Mouse (Mus musculus) midbrain, embryonic 16.5 days (tissue): ENCODE measurements at regions not wholly inside any gene's neighbourhood (a gene's known extent, or its start where the extent isn't known, plus 50 kb on each side); places are given as distances from the start of the nearest gene placed in this dataset.

Experiments used
- ATAC-seq: fragments of 200-750 bp; cut with Nextera tagmentation; 2 replicates; pipeline ENCODE4 v1.8.0; 2017; ENCODE audit warnings: moderate TSS enrichment
- H3K27ac ChIP-seq: fragments of 300-500 bp; sonication (generic); 2 replicates; pipeline ENCODE4 v1.5.1; 2014; ENCODE audit warnings: mild to moderate bottlenecking, low read length, mixed read lengths
- H3K27me3 ChIP-seq: fragments of 300-500 bp; sonication (generic); 2 replicates; pipeline ENCODE4 v1.6.1; 2014; ENCODE audit warnings: low read depth, low read length, mixed read lengths; ENCODE audit not compliant: control insufficient read depth, insufficient read depth
- H3K36me3 ChIP-seq: fragments of 300-500 bp; sonication (generic); 2 replicates; pipeline ENCODE4 v1.6.1; 2014; ENCODE audit warnings: mild to moderate bottlenecking, low read length, moderate library complexity, mixed read lengths; ENCODE audit not compliant: control insufficient read depth, insufficient read depth
- H3K4me1 ChIP-seq: fragments of 300-500 bp; sonication (generic); 2 replicates; pipeline ENCODE4 v1.6.1; 2014; ENCODE audit warnings: mild to moderate bottlenecking, low read length, mixed read lengths; ENCODE audit not compliant: control insufficient read depth, insufficient read depth
- H3K4me2 ChIP-seq: fragments of 300-500 bp; sonication (generic); 2 replicates; pipeline ENCODE4 v1.6.1; 2014; ENCODE audit warnings: mild to moderate bottlenecking, low read length, mixed read lengths
- H3K4me3 ChIP-seq: fragments of 300-500 bp; sonication (generic); 2 replicates; pipeline ENCODE4 v1.5.1; 2014; ENCODE audit warnings: low read depth, mild to moderate bottlenecking, low read length, moderate library complexity, mixed read lengths
- H3K9ac ChIP-seq: fragments of 300-500 bp; sonication (generic); 2 replicates; pipeline ENCODE4 v1.6.1; 2014; ENCODE audit warnings: low read depth, low read length, mixed read lengths
- H3K9me3 ChIP-seq: fragments of 300-500 bp; sonication (generic); replicated peaks from 2 replicates; pipeline ENCODE4 v1.6.1; 2014; ENCODE audit warnings: mild to moderate bottlenecking, low read length, mixed read lengths; ENCODE audit not compliant: control insufficient read depth, poor library complexity, severe bottlenecking
- WGBS: fragments of 180-500 bp; shearing (Covaris S2); extraction: QIAGEN DNeasy Blood & Tissue Kit; methylation state at CpG from one replicate; pipeline ENCODE4 v1.1.7; 2014; 5-methylcytosine and 5-hydroxymethylcytosine counted together

- Histone ChIP-seq H3K4me2 (no peak overlapping the region), H3K9ac (no peak overlapping the region), H3K4me1 (no peaks in the 10 kb centered on the region), H3K36me3 (no peaks in the 10 kb centered on the region), H3K4me3 (no peak overlapping the region), H3K9me3 (no peaks in the 10 kb centered on the region; the same call in 1 of the 2 replicates), H3K27ac (no peak overlapping the region), H3K27me3 (no peaks in the 10 kb centered on the region)
- 21% methylated on average over 5 of the region's 5 CpGs for WGBS
- 0 out of 2 replicates have a peak, but pooled peaks have one; percentile 45 for ATAC-seq
Observed at GRCm38 (mm10) chr11:19073265-19073664, 54.5 kb upstream of the Meis1 start.

- Histone ChIP-seq H3K27me3 (no peaks in the 10 kb centered on the region), H3K27ac (no peak overlapping the region), H3K4me1 (no peaks in the 10 kb centered on the region), H3K4me2 (no peak overlapping the region), H3K36me3 (no peaks in the 10 kb centered on the region), H3K9ac (no peak overlapping the region), H3K9me3 (no peaks in the 10 kb centered on the region; the same call in 1 of the 2 replicates), H3K4me3 (no peak overlapping the region)
- peak; percentile 72 for ATAC-seq
- 19% methylated on average over 11 of the region's 11 CpGs for WGBS
Observed at GRCm38 (mm10) chr11:19073887-19074564, 55.2 kb upstream of the Meis1 start.

GRCm38 (mm10) chr11:19091101-19091857 is 72.5 kb upstream of the Meis1 start:
- Histone ChIP-seq H3K4me2 (no peak overlapping the region), H3K27me3 (0 out of 2 replicates have a peak, but pooled peaks cover 2% of the 10 kb centered on the region), H3K36me3 (no peaks in the 10 kb centered on the region), H3K9me3 (no peaks in the 10 kb centered on the region), H3K27ac (no peak overlapping the region), H3K4me1 (peaks cover 3% of the 10 kb centered on the region), H3K9ac (no peak overlapping the region), H3K4me3 (no peak overlapping the region)
- ATAC-seq = no peak
- WGBS = 70% methylated on average over 15 of the region's 15 CpGs

- Histone ChIP-seq H3K36me3 (no peaks in the 10 kb centered on the region), H3K9me3 (no peaks in the 10 kb centered on the region), H3K4me1 (peaks cover 3% of the 10 kb centered on the region), H3K27me3 (0 out of 2 replicates have a peak, but pooled peaks cover 2% of the 10 kb centered on the region), H3K27ac (no peak overlapping the region), H3K9ac (no peak overlapping the region), H3K4me2 (no peak overlapping the region), H3K4me3 (no peak overlapping the region)
- ATAC-seq = peak; percentile 17; the same call in 1 of the 2 replicates
- WGBS = 22% methylated on average over 9 of the region's 9 CpGs
Observed at GRCm38 (mm10) chr11:19092967-19093745, 74.4 kb upstream of the Meis1 start.

- Histone ChIP-seq H3K27me3 (0 out of 2 replicates have a peak, but pooled peaks cover 2% of the 10 kb centered on the region), H3K36me3 (no peaks in the 10 kb centered on the region), H3K9me3 (no peaks in the 10 kb centered on the region), H3K27ac (no peak overlapping the region), H3K9ac (no peak overlapping the region), H3K4me3 (no peak overlapping the region), H3K4me1 (peaks cover 3% of the 10 kb centered on the region), H3K4me2 (no peak overlapping the region)
- 8% methylated on average over 4 of the region's 4 CpGs for WGBS
- 0 out of 2 replicates have a peak, but pooled peaks have one; percentile 39 for ATAC-seq
Observed at GRCm38 (mm10) chr11:19093749-19094148, 75.0 kb upstream of the Meis1 start.

GRCm38 (mm10) chr11:19094183-19094582 is 75.4 kb upstream of the Meis1 start:
- no peak overlapping the region for H3K9ac ChIP-seq
- H3K27ac ChIP-seq = no peak overlapping the region
- H3K27me3 ChIP-seq = 0 out of 2 replicates have a peak, but pooled peaks cover 2% of the 10 kb centered on the region
- no peak for ATAC-seq
- 52% methylated on average over 14 of the region's 14 CpGs for WGBS
- no peak overlapping the region for H3K4me2 ChIP-seq
- H3K4me3 ChIP-seq = no peak overlapping the region
- no peaks in the 10 kb centered on the region for H3K36me3 ChIP-seq
- H3K9me3 ChIP-seq = no peaks in the 10 kb centered on the region
- H3K4me1 ChIP-seq = peaks cover 3% of the 10 kb centered on the region

GRCm38 (mm10) chr11:19102981-19103568 is 84.3 kb upstream of the Meis1 start:
- no peaks in the 10 kb centered on the region for H3K9me3 ChIP-seq
- no peak overlapping the region for H3K4me2 ChIP-seq
- no peak for ATAC-seq
- no peaks in the 10 kb centered on the region for H3K4me1 ChIP-seq
- WGBS = 34% methylated on average over 7 of the region's 7 CpGs
- no peaks in the 10 kb centered on the region for H3K27me3 ChIP-seq
- H3K36me3 ChIP-seq = no peaks in the 10 kb centered on the region
- no peak overlapping the region for H3K9ac ChIP-seq
- H3K27ac ChIP-seq = no peak overlapping the region
- no peak overlapping the region for H3K4me3 ChIP-seq

GRCm38 (mm10) chr11:19107180-19107579 is 88.4 kb upstream of the Meis1 start:
- H3K9ac ChIP-seq = no peak overlapping the region
- no peak overlapping the region for H3K27ac ChIP-seq
- 29% methylated on average over 6 of the region's 6 CpGs for WGBS
- H3K9me3 ChIP-seq = no peaks in the 10 kb centered on the region
- H3K4me3 ChIP-seq = no peak overlapping the region
- ATAC-seq = peak; percentile 42; the same call in 1 of the 2 replicates
- H3K4me2 ChIP-seq = no peak overlapping the region
- H3K4me1 ChIP-seq = no peaks in the 10 kb centered on the region
- H3K27me3 ChIP-seq = no peaks in the 10 kb centered on the region
- no peaks in the 10 kb centered on the region for H3K36me3 ChIP-seq
